22 mouse cellular contexts compared by ENCODE assay signal in genomic region chr10:53772708-53773107, GRCm38 (mm10). TPM values are rescaled to one million over a fixed set of nuclear protein-coding genes. Genes with fewer than 3 reads are reported as not detected.
A peak's percentile ranks its signal among the peaks of the same experiment; 100 is the strongest.
DNase-seq lines count a peak whose midpoint lies in the region; ATAC-seq and TF ChIP-seq lines count a peak whose summit lies in the region.
"Had no signal": no experiment of that assay in that cellular context is flagged by ENCODE, and none has a peak within 500 bp of the region (broad histone marks: within the 10 kb centered on the region; RNA-seq: fewer than 3 reads in every experiment).

No protein-coding gene starts in this region.

- WGBS in kidney, adult 2 months, result 44% methylated on average over 4 of the region's 4 CpGs
- WGBS in kidney, embryonic 14.5 days, result 40% methylated on average over 4 of the region's 4 CpGs
- 32% methylated on average over 4 of the region's 4 CpGs for WGBS in kidney, embryonic 16.5 days

- H3K9me3 ChIP-seq in kidney, embryonic 14.5 days (ENCODE audit: control insufficient read depth, low read length), result no peaks in the 10 kb centered on the region
- H3K9me3 ChIP-seq in kidney, embryonic 16.5 days (ENCODE audit: low read length), result no peaks in the 10 kb centered on the region
- H3K9me3 ChIP-seq: embryonic facial prominence, embryonic 13.5 days; embryonic facial prominence, embryonic 15.5 days; forebrain, embryonic 13.5 days; forebrain, embryonic 15.5 days had no signal

- peak; percentile 26 for DNase-seq in kidney, adult 2 months
- DNase-seq in kidney, postnatal 25 days, result no peak
- DNase-seq in kidney, adult 8-10 months, result no peak
- DNase-seq in kidney, adult 18-20 months, result no peak
- DNase-seq: adrenal gland, adult 2 months; adrenal gland, postnatal 10 days; adrenal gland, postnatal 25 days; cerebellum, adult 11 months; cerebellum, adult 18-20 months; cerebellum, adult 8-10 months; cerebellum, adult 9-11 months; cerebellum, postnatal 14 days; cerebellum, postnatal 36 days; embryo, embryonic 11 days had no signal

- TF ChIP-seq CTCF in kidney, adult 2 months (conservative IDR thresholded peaks at IDR 0.05; ENCODE audit: insufficient read depth, insufficient read length, low read depth, low read length), result no peak

- H3K9ac ChIP-seq in kidney, embryonic 14.5 days (ENCODE audit: low read depth, low read length), result no peak overlapping the region
- H3K9ac ChIP-seq in kidney, embryonic 16.5 days (replicated peaks; ENCODE audit: low read length), result no peak overlapping the region
- H3K9ac ChIP-seq: embryonic facial prominence, embryonic 13.5 days; embryonic facial prominence, embryonic 15.5 days; forebrain, embryonic 13.5 days; forebrain, embryonic 15.5 days had no signal

- H3K27ac ChIP-seq in kidney, adult 2 months (ENCODE audit: insufficient read depth, low read depth, low read length), result no peak overlapping the region
- H3K27ac ChIP-seq in kidney, embryonic 14.5 days (ENCODE audit: low read depth, low read length), result 0 out of 2 replicates have a peak overlapping the region, but pooled peaks have one; percentile 24
- no peak overlapping the region for H3K27ac ChIP-seq in kidney, embryonic 16.5 days (ENCODE audit: low read length)
- H3K27ac ChIP-seq: embryonic facial prominence, embryonic 13.5 days; embryonic facial prominence, embryonic 15.5 days; forebrain, embryonic 13.5 days; forebrain, embryonic 15.5 days had no signal

- H3K4me3 ChIP-seq in kidney, adult 2 months (ENCODE audit: insufficient read depth, low read depth, low read length), result no peak overlapping the region
- H3K4me3 ChIP-seq in kidney, embryonic 14.5 days (ENCODE audit: low read length), result no peak overlapping the region
- H3K4me3 ChIP-seq in kidney, embryonic 16.5 days (ENCODE audit: low read length), result no peak overlapping the region
- H3K4me3 ChIP-seq: embryonic facial prominence, embryonic 13.5 days; embryonic facial prominence, embryonic 15.5 days; erythroblast, embryonic 14.5 days; forebrain, embryonic 13.5 days; forebrain, embryonic 15.5 days had no signal

- H3K4me2 ChIP-seq in kidney, embryonic 14.5 days (replicated peaks; ENCODE audit: low read depth, low read length), result no peak overlapping the region
- H3K4me2 ChIP-seq in kidney, embryonic 16.5 days (replicated peaks; ENCODE audit: low read depth, low read length), result no peak overlapping the region
- H3K4me2 ChIP-seq: embryonic facial prominence, embryonic 13.5 days; embryonic facial prominence, embryonic 15.5 days; forebrain, embryonic 13.5 days; forebrain, embryonic 15.5 days had no signal

- no peaks in the 10 kb centered on the region; the same call in 1 of the 2 replicates for H3K4me1 ChIP-seq in kidney, adult 2 months (ENCODE audit: control insufficient read depth, insufficient read depth, low read length)
- H3K4me1 ChIP-seq in kidney, embryonic 14.5 days (ENCODE audit: control insufficient read depth, insufficient read depth, low read length), result no peaks in the 10 kb centered on the region
- peaks cover 3% of the 10 kb centered on the region; the same call in 1 of the 2 replicates for H3K4me1 ChIP-seq in kidney, embryonic 16.5 days (ENCODE audit: insufficient read depth, low read length)
- H3K4me1 ChIP-seq: embryonic facial prominence, embryonic 13.5 days; embryonic facial prominence, embryonic 15.5 days; forebrain, embryonic 13.5 days; forebrain, embryonic 15.5 days had no signal

- ATAC-seq in kidney, embryonic 14.5 days (ENCODE audit: low FRiP score, low TSS enrichment), result 0 out of 2 replicates have a peak, but pooled peaks have one; percentile 66
- peak; percentile 79; the same call in 1 of the 2 replicates for ATAC-seq in kidney, embryonic 16.5 days (ENCODE audit: low FRiP score, low TSS enrichment)
- ATAC-seq: forebrain, embryonic 13.5 days; forebrain, embryonic 15.5 days had no signal

- no peak for TF ChIP-seq POLR2A in kidney, adult 2 months (IDR thresholded peaks at IDR 0.05; ENCODE audit: low read depth, low read length)

- no peaks in the 10 kb centered on the region for H3K36me3 ChIP-seq in kidney, adult 2 months (ENCODE audit: control insufficient read depth, insufficient read depth, low read length)
- no peaks in the 10 kb centered on the region for H3K36me3 ChIP-seq in kidney, embryonic 14.5 days (ENCODE audit: control insufficient read depth, insufficient read depth, low read length)
- H3K36me3 ChIP-seq in kidney, embryonic 16.5 days (ENCODE audit: insufficient read depth, low read length), result no peaks in the 10 kb centered on the region
- H3K36me3 ChIP-seq: embryonic facial prominence, embryonic 13.5 days; embryonic facial prominence, embryonic 15.5 days; forebrain, embryonic 15.5 days had no signal

- H3K27me3 ChIP-seq in kidney, adult 2 months (replicated peaks; ENCODE audit: control insufficient read depth, insufficient read depth, low read length), result no peaks in the 10 kb centered on the region
- H3K27me3 ChIP-seq in kidney, embryonic 14.5 days (ENCODE audit: control insufficient read depth, insufficient read depth, low read length), result no peaks in the 10 kb centered on the region
- no peaks in the 10 kb centered on the region for H3K27me3 ChIP-seq in kidney, embryonic 16.5 days (ENCODE audit: insufficient read depth, low read length)
- H3K27me3 ChIP-seq: embryonic facial prominence, embryonic 13.5 days; embryonic facial prominence, embryonic 15.5 days; forebrain, embryonic 13.5 days; forebrain, embryonic 15.5 days had no signal

RNA-seq across cellular contexts. Expression of gene Fam184a, which starts 21.8 kb away (rescaled TPM):
- 3.7 and 3.9 TPM in 2 replicates for polyA plus RNA-seq in kidney, adult 2 months (2012; rRNA removed)
- polyA plus RNA-seq in kidney, embryonic 14.5 days (2014; fragmentation: Nextera tagmentation; extraction: Ambion mirVana), result 5.9 and 9.1 TPM in 2 replicates
- 5.2 and 5.6 TPM in 2 replicates for polyA plus RNA-seq in kidney, embryonic 16.5 days (2015; fragmentation: Nextera tagmentation; extraction: Ambion mirVana)
- polyA plus RNA-seq: C2C12; erythroblast, embryonic 14.5 days had no signal
